In genomic region chr7:45460860-45461314, GRCm38 (mm10) we compare ENCODE assay signal across 7 mouse cellular contexts. TPM values are rescaled to one million over a fixed set of nuclear protein-coding genes. Genes with fewer than 3 reads are reported as not detected.
DNase-seq lines count a peak whose midpoint lies in the region; ATAC-seq and TF ChIP-seq lines count a peak whose summit lies in the region.

No protein-coding gene starts in this region.

- H3K9me3 ChIP-seq in embryonic facial prominence, embryonic 13.5 days, result no peaks in the 10 kb centered on the region
- no peaks in the 10 kb centered on the region for H3K9me3 ChIP-seq in heart, embryonic 13.5 days
- H3K9me3 ChIP-seq in kidney, postnatal 0 days (replicated peaks; ENCODE audit: low read length), result no peaks in the 10 kb centered on the region

- peak overlapping the region; percentile 62 for H3K4me2 ChIP-seq in embryonic facial prominence, embryonic 13.5 days
- H3K4me2 ChIP-seq in heart, embryonic 13.5 days, result peak overlapping the region; percentile 69
- H3K4me2 ChIP-seq in kidney, postnatal 0 days (ENCODE audit: low read length), result peak overlapping the region; percentile 58

- TF ChIP-seq CTCF in kidney, postnatal 0 days (IDR thresholded peaks at IDR 0.05; ENCODE audit: low read depth), result no peak

- peak overlapping the region; percentile 96 for H3K27ac ChIP-seq in embryonic facial prominence, embryonic 13.5 days
- peak overlapping the region; percentile 96 for H3K27ac ChIP-seq in heart, embryonic 13.5 days (replicated peaks)
- H3K27ac ChIP-seq in kidney, postnatal 0 days, result peak overlapping the region; percentile 89

- peak overlapping the region; percentile 52 for H3K9ac ChIP-seq in embryonic facial prominence, embryonic 13.5 days
- H3K9ac ChIP-seq in heart, embryonic 13.5 days, result peak overlapping the region; percentile 80
- peak overlapping the region; percentile 35 for H3K9ac ChIP-seq in kidney, postnatal 0 days (ENCODE audit: low read depth, low read length)

- H3K27me3 ChIP-seq in embryonic facial prominence, embryonic 13.5 days, result no peaks in the 10 kb centered on the region
- no peaks in the 10 kb centered on the region for H3K27me3 ChIP-seq in heart, embryonic 13.5 days (replicated peaks)
- H3K27me3 ChIP-seq in kidney, postnatal 0 days (ENCODE audit: insufficient read depth, low read length), result no peaks in the 10 kb centered on the region

- H3K4me1 ChIP-seq in embryonic facial prominence, embryonic 13.5 days, result peaks cover 52% of the 10 kb centered on the region
- peaks cover 58% of the 10 kb centered on the region for H3K4me1 ChIP-seq in heart, embryonic 13.5 days
- peaks cover 27% of the 10 kb centered on the region for H3K4me1 ChIP-seq in kidney, postnatal 0 days (replicated peaks; ENCODE audit: insufficient read depth, low read length)

- H3K4me3 ChIP-seq in embryonic facial prominence, embryonic 13.5 days, result peak overlapping the region; percentile 80
- H3K4me3 ChIP-seq in heart, embryonic 13.5 days, result peak overlapping the region; percentile 93
- H3K4me3 ChIP-seq in kidney, postnatal 0 days (replicated peaks; ENCODE audit: low read depth, low read length), result no peak overlapping the region

- ATAC-seq in embryonic facial prominence, embryonic 13.5 days (ENCODE audit: insufficient number of reproducible peaks, insufficient read depth, low FRiP score, low TSS enrichment, low read depth), result 0 out of 2 replicates have a peak, but pooled peaks have one; percentile 12
- ATAC-seq in heart, embryonic 13.5 days (ENCODE audit: extremely low read depth, insufficient number of reproducible peaks, low FRiP score, low TSS enrichment), result peak; percentile 63; the same call in 1 of the 2 replicates
- 0 out of 2 replicates have a peak, but pooled peaks have one; percentile 2 for ATAC-seq in kidney, postnatal 0 days (replicated peaks; ENCODE audit: low FRiP score, low read depth)

- DNase-seq in ES-CJ7 (ENCODE audit: low read depth, low spot score) (peak; percentile 74), ZHBTc4 (ENCODE audit: low read depth, low spot score) (peak; percentile 83)
- DNase-seq in kidney, postnatal 0 days (ENCODE audit: low spot score), result peak; percentile 79
- DNase-seq in lung, postnatal 36 days, result peak; percentile 83
- DNase-seq in spleen, postnatal 14 days (ENCODE audit: low spot score in 2 of 2), result peak; percentile 71 to 72

- WGBS in embryonic facial prominence, embryonic 13.5 days, result 25% methylated on average over 13 of the region's 13 CpGs
- WGBS in heart, embryonic 13.5 days, result 5% methylated on average over 13 of the region's 13 CpGs
- WGBS in kidney, postnatal 0 days, result 10% methylated on average over 13 of the region's 13 CpGs

- H3K36me3 ChIP-seq in embryonic facial prominence, embryonic 13.5 days, result peaks cover 62% of the 10 kb centered on the region
- H3K36me3 ChIP-seq in heart, embryonic 13.5 days, result peaks cover 68% of the 10 kb centered on the region
- peaks cover 16% of the 10 kb centered on the region; the same call in 1 of the 2 replicates for H3K36me3 ChIP-seq in kidney, postnatal 0 days (ENCODE audit: insufficient read depth, low read length)

RNA-seq across cellular contexts. Expression of gene Ftl1, which starts 1.2 kb away (rescaled TPM):
- polyA plus RNA-seq in embryonic facial prominence, embryonic 13.5 days (2015; fragmentation: Nextera tagmentation; extraction: Ambion mirVana), result 5,253 and 5,612 TPM in 2 replicates
- polyA plus RNA-seq in heart, embryonic 13.5 days (2015; fragmentation: Nextera tagmentation; extraction: Ambion mirVana), result 5,089 and 5,516 TPM in 2 replicates
- 6,674 and 7,026 TPM in 2 replicates for polyA plus RNA-seq in kidney, postnatal 0 days (2015; fragmentation: Nextera tagmentation; extraction: Ambion mirVana)

RNA-seq across cellular contexts. Expression of gene Bax, which starts 5.8 kb away (rescaled TPM):
- polyA plus RNA-seq in embryonic facial prominence, embryonic 13.5 days (2015; fragmentation: Nextera tagmentation; extraction: Ambion mirVana), result 154 and 190 TPM in 2 replicates
- 124 and 139 TPM in 2 replicates for polyA plus RNA-seq in heart, embryonic 13.5 days (2015; fragmentation: Nextera tagmentation; extraction: Ambion mirVana)
- polyA plus RNA-seq in kidney, postnatal 0 days (2015; fragmentation: Nextera tagmentation; extraction: Ambion mirVana), result 183 and 194 TPM in 2 replicates

RNA-seq across cellular contexts. Expression of gene Tulp2, which starts 20.8 kb away (rescaled TPM):
- 0.59 and 1.2 TPM in 2 replicates for polyA plus RNA-seq in embryonic facial prominence, embryonic 13.5 days (2015; fragmentation: Nextera tagmentation; extraction: Ambion mirVana)
- 0.74 and 1.0 TPM in 2 replicates for polyA plus RNA-seq in heart, embryonic 13.5 days (2015; fragmentation: Nextera tagmentation; extraction: Ambion mirVana)
- polyA plus RNA-seq in kidney, postnatal 0 days (2015; fragmentation: Nextera tagmentation; extraction: Ambion mirVana), result 0.93 and 1.1 TPM in 2 replicates

RNA-seq across cellular contexts. Expression of gene Ruvbl2, which starts 23.0 kb away (rescaled TPM):
- 141 and 148 TPM in 2 replicates for polyA plus RNA-seq in embryonic facial prominence, embryonic 13.5 days (2015; fragmentation: Nextera tagmentation; extraction: Ambion mirVana)
- 80.6 and 85.6 TPM in 2 replicates for polyA plus RNA-seq in heart, embryonic 13.5 days (2015; fragmentation: Nextera tagmentation; extraction: Ambion mirVana)
- 94.6 and 98.9 TPM in 2 replicates for polyA plus RNA-seq in kidney, postnatal 0 days (2015; fragmentation: Nextera tagmentation; extraction: Ambion mirVana)

RNA-seq across cellular contexts. Expression of gene Gm45808, which starts 25.7 kb away (rescaled TPM):
- polyA plus RNA-seq in embryonic facial prominence, embryonic 13.5 days (2015; fragmentation: Nextera tagmentation; extraction: Ambion mirVana), result not detected in 2 replicates
- not detected in 2 replicates for polyA plus RNA-seq in heart, embryonic 13.5 days (2015; fragmentation: Nextera tagmentation; extraction: Ambion mirVana)
- not detected in 2 replicates for polyA plus RNA-seq in kidney, postnatal 0 days (2015; fragmentation: Nextera tagmentation; extraction: Ambion mirVana)

Comparison
In these comparisons a context has a peak if more than half of its experiments do, and no peak if none do; other contexts are left out.
1. ATAC-seq: peak in every context shown above with its lines; median percentile 63 in heart, embryonic 13.5 days; 12 in embryonic facial prominence, embryonic 13.5 days; 2 in kidney, postnatal 0 days.